ENCODE assay signal across 7 mouse cellular contexts in genomic region chr10:67185491-67186081, GRCm38 (mm10).
DNase-seq lines count a peak whose midpoint lies in the region; ATAC-seq and TF ChIP-seq lines count a peak whose summit lies in the region.

No protein-coding gene starts in this region.

- H3K4me2 ChIP-seq in intestine, postnatal 0 days (replicated peaks; ENCODE audit: low read depth), result peak overlapping the region; percentile 69
- H3K4me2 ChIP-seq in midbrain, embryonic 12.5 days (replicated peaks), result peak overlapping the region; percentile 61

- H3K27me3 ChIP-seq in embryonic facial prominence, embryonic 10.5 days (replicated peaks; ENCODE audit: low read depth, poor library complexity, severe bottlenecking), result no peaks in the 10 kb centered on the region
- no peaks in the 10 kb centered on the region for H3K27me3 ChIP-seq in intestine, postnatal 0 days (replicated peaks; ENCODE audit: control insufficient read depth, insufficient read depth, low read length)
- no peaks in the 10 kb centered on the region for H3K27me3 ChIP-seq in midbrain, embryonic 12.5 days
- H3K27me3 ChIP-seq in small intestine, adult 2 months (ENCODE audit: control insufficient read depth, insufficient read depth, low read length), result no peaks in the 10 kb centered on the region; the same call in 1 of the 2 replicates

- DNase-seq in adrenal gland, postnatal 10 days, result peak; percentile 81
- peak; percentile 79 for DNase-seq in embryonic facial prominence, embryonic 10.5 days (ENCODE audit: low spot score)
- DNase-seq in gonadal fat pad, adult 2 months (ENCODE audit: low read depth), result peak; percentile 80
- DNase-seq in left cerebral cortex, postnatal 4 days, result peak; percentile 72

- under 1% methylated on average over 23 of the region's 23 CpGs for WGBS in embryonic facial prominence, embryonic 10.5 days
- under 1% methylated on average over 23 of the region's 23 CpGs for WGBS in intestine, postnatal 0 days
- WGBS in midbrain, embryonic 12.5 days, result under 1% methylated on average over 23 of the region's 23 CpGs
- WGBS in small intestine, adult 2 months, result under 1% methylated on average over 23 of the region's 23 CpGs

- peak; percentile 94 for ATAC-seq in intestine, postnatal 0 days
- ATAC-seq in midbrain, embryonic 12.5 days (ENCODE audit: low FRiP score, low read depth), result peak; percentile 90

- peak overlapping the region; percentile 62 for H3K9ac ChIP-seq in intestine, postnatal 0 days (ENCODE audit: low read depth, low read length)
- peak overlapping the region; percentile 68 for H3K9ac ChIP-seq in midbrain, embryonic 12.5 days (replicated peaks)

- H3K4me1 ChIP-seq in embryonic facial prominence, embryonic 10.5 days, result peaks cover 43% of the 10 kb centered on the region
- H3K4me1 ChIP-seq in intestine, postnatal 0 days (replicated peaks; ENCODE audit: control insufficient read depth, insufficient read depth, low read length), result peaks cover 8% of the 10 kb centered on the region; the same call in 1 of the 2 replicates
- H3K4me1 ChIP-seq in midbrain, embryonic 12.5 days, result peaks cover 22% of the 10 kb centered on the region
- peaks cover 10% of the 10 kb centered on the region; the same call in 1 of the 2 replicates for H3K4me1 ChIP-seq in small intestine, adult 2 months (ENCODE audit: control insufficient read depth, insufficient read depth, insufficient read length, low read length)

- peak; percentile 82; the same call in 1 of the 2 replicates for TF ChIP-seq POLR2A in small intestine, adult 2 months (IDR thresholded peaks at IDR 0.05; ENCODE audit: low read depth, low read length)

- no peaks in the 10 kb centered on the region for H3K9me3 ChIP-seq in embryonic facial prominence, embryonic 10.5 days
- no peaks in the 10 kb centered on the region for H3K9me3 ChIP-seq in intestine, postnatal 0 days (ENCODE audit: control insufficient read depth)
- no peaks in the 10 kb centered on the region for H3K9me3 ChIP-seq in midbrain, embryonic 12.5 days

- H3K4me3 ChIP-seq in embryonic facial prominence, embryonic 10.5 days, result peak overlapping the region; percentile 61
- peak overlapping the region; percentile 55 for H3K4me3 ChIP-seq in intestine, postnatal 0 days (ENCODE audit: low read depth, low read length)
- H3K4me3 ChIP-seq in midbrain, embryonic 12.5 days, result peak overlapping the region; percentile 47
- peak overlapping the region; percentile 76 for H3K4me3 ChIP-seq in small intestine, adult 2 months (ENCODE audit: low read depth, low read length)

- H3K27ac ChIP-seq in embryonic facial prominence, embryonic 10.5 days (replicated peaks), result peak overlapping the region; percentile 91
- H3K27ac ChIP-seq in intestine, postnatal 0 days (ENCODE audit: low read depth, low read length), result peak overlapping the region; percentile 93
- H3K27ac ChIP-seq in midbrain, embryonic 12.5 days (replicated peaks), result peak overlapping the region; percentile 94
- H3K27ac ChIP-seq in small intestine, adult 2 months (ENCODE audit: insufficient read depth, low read depth, low read length), result peak overlapping the region; percentile 87

- TF ChIP-seq CTCF in intestine, postnatal 0 days (IDR thresholded peaks at IDR 0.05; ENCODE audit: low read depth), result 0 out of 2 replicates have a peak, but pooled peaks have one; percentile 40
- peak; percentile 17; the same call in 1 of the 2 replicates for TF ChIP-seq CTCF in small intestine, adult 2 months (IDR thresholded peaks at IDR 0.05; ENCODE audit: extremely low read depth, insufficient read length, insufficient replicate concordance, low read depth, low read length)

- H3K36me3 ChIP-seq in embryonic facial prominence, embryonic 10.5 days (replicated peaks), result peaks cover 10% of the 10 kb centered on the region
- H3K36me3 ChIP-seq in intestine, postnatal 0 days (ENCODE audit: control insufficient read depth, insufficient read depth), result no peaks in the 10 kb centered on the region
- no peaks in the 10 kb centered on the region for H3K36me3 ChIP-seq in midbrain, embryonic 12.5 days
- no peaks in the 10 kb centered on the region for H3K36me3 ChIP-seq in small intestine, adult 2 months (ENCODE audit: control insufficient read depth, insufficient read depth, low read length)

- intact Hi-C loops in left cerebral cortex, postnatal 4 days (cut with DNase I), result loop anchor here (5.0 kb wide), 1 partner anchor 58 kb away; no protein-coding TSS in a partner anchor

Comparison
In these comparisons a context has a peak if more than half of its experiments do, and no peak if none do; other contexts are left out.
1. Peak in every context shown above with its lines: DNase-seq, ATAC-seq, H3K4me3 ChIP-seq and H3K27ac ChIP-seq.